Mouse (Mus musculus): ENCODE results near the gene Il10ra.

DNA sequence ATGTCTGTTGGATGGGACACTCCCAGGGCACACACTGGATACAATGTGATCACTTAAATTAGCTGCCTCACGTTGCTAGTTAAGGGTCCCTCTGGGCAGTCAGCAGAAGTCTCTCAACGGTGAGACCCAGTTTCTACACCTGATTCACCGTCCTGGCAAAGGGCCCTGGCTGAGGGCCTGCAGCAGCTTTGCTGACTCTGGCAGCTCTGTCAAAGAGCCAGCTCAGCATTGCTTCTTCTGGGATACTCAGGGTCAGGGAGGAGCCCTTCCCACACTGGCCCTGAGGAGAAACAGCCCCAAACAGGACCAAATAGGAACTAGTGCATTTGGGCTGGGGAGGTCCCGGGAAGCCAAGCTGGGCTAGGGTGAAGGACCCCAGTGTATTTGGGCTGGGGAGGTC lies 7.5 kb downstream of the Il10ra start:
- no peak for TF ChIP-seq TAL1 (conservative IDR thresholded peaks at IDR 0.05; ENCODE audit: low read depth, low read length)
- no peak for TF ChIP-seq CTCF (IDR thresholded peaks at IDR 0.05; ENCODE audit: low read depth, low read length)
- TF ChIP-seq GATA1 (IDR thresholded peaks at IDR 0.05; ENCODE audit: borderline replicate concordance, low read length), result no peak
- no peak for TF ChIP-seq POLR2AphosphoS5 (IDR thresholded peaks at IDR 0.05; ENCODE audit: insufficient replicate concordance, low read depth, low read length)
